Mouse (Mus musculus) midbrain, postnatal 0 days (tissue): ENCODE results near the gene St8sia1. TPM values are rescaled to one million over a fixed set of nuclear protein-coding genes. Genes with fewer than 3 reads are reported as not detected.

Source experiments
- ATAC-seq: fragments of 200-750 bp; cut with Nextera tagmentation; 2 replicates; pipeline ENCODE4 v1.8.0; 2017; ENCODE audit warnings: moderate number of reproducible peaks, mild to moderate bottlenecking, moderate TSS enrichment, moderate library complexity; ENCODE audit not compliant: low FRiP score
- DNase-seq: peaks from one replicate; pipeline ENCODE4 v3.0.0-alpha.2; 2015; ENCODE audit warnings: low spot score
- H3K27ac ChIP-seq: fragments of 300-500 bp; sonication (generic); 2 replicates; pipeline ENCODE4 v1.5.1; 2014; ENCODE audit warnings: low read depth, mild to moderate bottlenecking, low read length, mixed read lengths
- H3K27me3 ChIP-seq: fragments of 300-500 bp; sonication (generic); 2 replicates; pipeline ENCODE4 v1.6.1; 2014; ENCODE audit warnings: low read length, control low read depth, mixed read lengths; ENCODE audit not compliant: insufficient read depth
- H3K36me3 ChIP-seq: fragments of 300-500 bp; sonication (generic); 2 replicates; pipeline ENCODE4 v1.6.1; 2014; ENCODE audit warnings: low read length, control low read depth, mixed read lengths; ENCODE audit not compliant: insufficient read depth
- H3K4me1 ChIP-seq: fragments of 300-500 bp; sonication (generic); 2 replicates; pipeline ENCODE4 v1.6.1; 2014; ENCODE audit warnings: mild to moderate bottlenecking, control low read depth, antibody characterized with exemption, low read length, mixed read lengths; ENCODE audit not compliant: insufficient read depth
- H3K4me2 ChIP-seq: fragments of 300-500 bp; sonication (generic); 2 replicates; pipeline ENCODE4 v1.6.1; 2014; ENCODE audit warnings: low read depth, mild to moderate bottlenecking, low read length, mixed read lengths; ENCODE audit not compliant: poor library complexity, severe bottlenecking
- H3K4me3 ChIP-seq: fragments of 300-500 bp; sonication (generic); 2 replicates; pipeline ENCODE4 v1.5.1; 2014; ENCODE audit warnings: low read depth, mild to moderate bottlenecking, low read length, moderate library complexity
- H3K9ac ChIP-seq: fragments of 300-500 bp; sonication (generic); replicated peaks from 2 replicates; pipeline ENCODE4 v1.6.1; 2014; ENCODE audit warnings: mild to moderate bottlenecking, low read length, moderate library complexity, mixed read lengths; ENCODE audit not compliant: poor library complexity, severe bottlenecking
- H3K9me3 ChIP-seq: fragments of 300-500 bp; sonication (generic); 2 replicates; pipeline ENCODE4 v1.6.1; 2016; ENCODE audit warnings: low read length, control low read depth
- CTCF ChIP-seq: IDR thresholded peaks from 2 replicates; pipeline ENCODE4 v1.5.1; 2016; ENCODE audit warnings: antibody characterized with exemption, mild to moderate bottlenecking
- WGBS: fragments of 180-500 bp; shearing (Covaris S2); extraction: QIAGEN DNeasy Blood & Tissue Kit; methylation state at CpG from one replicate; pipeline ENCODE4 v1.1.7; 2014; 5-methylcytosine and 5-hydroxymethylcytosine counted together
- polyA plus RNA-seq: library from polyadenylated mRNA; unstranded; fragments of >200 nt; fragmentation: Nextera tagmentation; extraction: Ambion mirVana; gene quantifications from 2 replicates; pipeline ENCODE4 v1.2.1, GENCODE M21; 2015
- total RNA-seq: library from RNA; depleted of rRNA; stranded (reverse); fragments of >200 nt; gene quantifications from 2 replicates; pipeline ENCODE4 v1.2.3, GENCODE M21; 2014

The St8sia1 gene
- total and polyA plus RNA-seq, 2 experiments from 2014 or later = 4.5 to 17.7 TPM

GRCm38 (mm10) chr6:142928551-142929309 lies 35.5 kb downstream of the St8sia1 start:
- no peak for ATAC-seq

GRCm38 (mm10) chr6:142926901-142927605 lies 37.2 kb downstream of the St8sia1 start:
- Histone ChIP-seq H3K4me2 (no peak overlapping the region), H3K9me3 (no peaks in the 10 kb centered on the region), H3K4me3 (no peak overlapping the region), H3K9ac (no peak overlapping the region), H3K27ac (no peak overlapping the region), H3K27me3 (no peaks in the 10 kb centered on the region), H3K36me3 (no peaks in the 10 kb centered on the region), H3K4me1 (peaks cover 4% of the 10 kb centered on the region; the same call in 1 of the 2 replicates)
- ATAC-seq (no peak), DNase-seq (no peak)
- TF ChIP-seq CTCF = no peak
- WGBS = 91% methylated on average over 9 of the region's 9 CpGs

More at GRCm38 (mm10) chr6:142928551-142929309, 35.5 kb downstream of the St8sia1 start:
- no peak for DNase-seq
- no peak overlapping the region for H3K4me3 ChIP-seq
- H3K4me2 ChIP-seq = no peak overlapping the region
- WGBS = 80% methylated on average over 16 of the region's 16 CpGs
- TF ChIP-seq CTCF = no peak
- peaks cover 4% of the 10 kb centered on the region; the same call in 1 of the 2 replicates for H3K4me1 ChIP-seq
- no peaks in the 10 kb centered on the region for H3K9me3 ChIP-seq
- no peaks in the 10 kb centered on the region for H3K27me3 ChIP-seq
- H3K27ac ChIP-seq = no peak overlapping the region
- H3K36me3 ChIP-seq = no peaks in the 10 kb centered on the region
- H3K9ac ChIP-seq = no peak overlapping the region

GRCm38 (mm10) chr6:142925921-142926320 lies 38.3 kb downstream of the St8sia1 start:
- 55% methylated on average over 5 of the region's 5 CpGs for WGBS
- no peak for DNase-seq
- no peak overlapping the region; the same call in 1 of the 2 replicates for H3K27ac ChIP-seq

GRCm38 (mm10) chr6:142925374-142925773 lies 38.9 kb downstream of the St8sia1 start:
- TF ChIP-seq CTCF = no peak
- WGBS = 85% methylated on average over 3 of the region's 3 CpGs
- no peak for ATAC-seq

More at GRCm38 (mm10) chr6:142925921-142926320, 38.3 kb downstream of the St8sia1 start:
- no peaks in the 10 kb centered on the region for H3K27me3 ChIP-seq
- no peaks in the 10 kb centered on the region for H3K9me3 ChIP-seq
- no peak overlapping the region for H3K4me2 ChIP-seq
- H3K36me3 ChIP-seq = no peaks in the 10 kb centered on the region
- no peak overlapping the region for H3K4me3 ChIP-seq
- H3K9ac ChIP-seq = no peak overlapping the region
- ATAC-seq = no peak
- no peak for TF ChIP-seq CTCF
- H3K4me1 ChIP-seq = peaks cover 4% of the 10 kb centered on the region; the same call in 1 of the 2 replicates

GRCm38 (mm10) chr6:142920901-142921300 lies 43.4 kb downstream of the St8sia1 start:
- H3K9ac ChIP-seq = no peak overlapping the region
- H3K9me3 ChIP-seq = no peaks in the 10 kb centered on the region
- ATAC-seq = no peak
- no peaks in the 10 kb centered on the region for H3K27me3 ChIP-seq
- TF ChIP-seq CTCF = no peak
- no peak overlapping the region for H3K4me2 ChIP-seq
- no peak overlapping the region for H3K27ac ChIP-seq
- 67% methylated on average over 5 of the region's 5 CpGs for WGBS
- H3K36me3 ChIP-seq = no peaks in the 10 kb centered on the region
- no peak for DNase-seq
- no peaks in the 10 kb centered on the region for H3K4me1 ChIP-seq
- H3K4me3 ChIP-seq = no peak overlapping the region

More at GRCm38 (mm10) chr6:142925374-142925773, 38.9 kb downstream of the St8sia1 start:
- no peaks in the 10 kb centered on the region for H3K27me3 ChIP-seq
- no peak overlapping the region for H3K4me3 ChIP-seq
- no peak overlapping the region for H3K4me2 ChIP-seq
- peaks cover 4% of the 10 kb centered on the region; the same call in 1 of the 2 replicates for H3K4me1 ChIP-seq
- no peak for DNase-seq
- no peak overlapping the region for H3K9ac ChIP-seq
- H3K36me3 ChIP-seq = no peaks in the 10 kb centered on the region
- H3K27ac ChIP-seq = no peak overlapping the region
- no peaks in the 10 kb centered on the region for H3K9me3 ChIP-seq

- no peak for TF ChIP-seq CTCF
- no peak overlapping the region for H3K4me2 ChIP-seq
- H3K4me1 ChIP-seq = no peaks in the 10 kb centered on the region
- H3K27ac ChIP-seq = no peak overlapping the region
- ATAC-seq (no peak), DNase-seq (no peak)
- no peaks in the 10 kb centered on the region for H3K27me3 ChIP-seq
- no peak overlapping the region for H3K4me3 ChIP-seq
- H3K36me3 ChIP-seq = no peaks in the 10 kb centered on the region
- no peaks in the 10 kb centered on the region for H3K9me3 ChIP-seq
- no peak overlapping the region for H3K9ac ChIP-seq
- WGBS = 91% methylated on average over 6 of the region's 6 CpGs
Observed at GRCm38 (mm10) chr6:142918691-142919090, 45.6 kb downstream of the St8sia1 start.
